Mouse (Mus musculus) adrenal gland, adult 18-20 months (tissue): ENCODE data around the gene Acvr1b. TPM values are rescaled to one million over a fixed set of nuclear protein-coding genes. Genes with fewer than 3 reads are reported as not detected.

Source experiments
- DNase-seq, 2 experiments: peaks; one replicate each; pipeline ENCODE4 v3.0.0; 2021 to 2022; ENCODE audit warnings: low spot score in 2 of 2
- total RNA-seq, 2 experiments: library from RNA; stranded (reverse); gene quantifications; 1 replicate in 1 of 2; 2 replicates in 1 of 2; pipeline ENCODE4 v1.2.3; 2021

Gene Acvr1b
- total RNA-seq, 2 experiments from 2014 or later, result 5.8 to 5.9 TPM

DNA sequence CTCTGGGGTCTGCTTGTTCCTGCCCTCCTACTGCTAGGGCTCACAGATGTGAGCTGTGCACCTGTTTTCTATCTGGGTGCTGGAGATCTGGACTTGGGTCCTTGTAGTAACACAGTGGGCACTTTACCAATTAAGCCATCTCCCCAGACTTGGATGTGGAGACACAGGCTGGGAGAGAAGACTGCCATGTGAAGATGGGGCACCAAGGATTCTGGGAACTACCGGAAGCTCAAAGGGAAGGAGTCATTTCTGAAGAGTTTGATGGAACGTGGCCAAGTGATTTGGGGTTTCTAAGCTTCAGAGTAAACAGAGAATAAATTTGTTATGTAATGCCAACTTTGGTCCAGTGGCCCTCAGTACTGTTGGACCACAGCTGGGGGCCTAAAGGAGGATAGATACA lies 1.9 kb upstream of the Acvr1b start:
- no peak for DNase-seq

DNA sequence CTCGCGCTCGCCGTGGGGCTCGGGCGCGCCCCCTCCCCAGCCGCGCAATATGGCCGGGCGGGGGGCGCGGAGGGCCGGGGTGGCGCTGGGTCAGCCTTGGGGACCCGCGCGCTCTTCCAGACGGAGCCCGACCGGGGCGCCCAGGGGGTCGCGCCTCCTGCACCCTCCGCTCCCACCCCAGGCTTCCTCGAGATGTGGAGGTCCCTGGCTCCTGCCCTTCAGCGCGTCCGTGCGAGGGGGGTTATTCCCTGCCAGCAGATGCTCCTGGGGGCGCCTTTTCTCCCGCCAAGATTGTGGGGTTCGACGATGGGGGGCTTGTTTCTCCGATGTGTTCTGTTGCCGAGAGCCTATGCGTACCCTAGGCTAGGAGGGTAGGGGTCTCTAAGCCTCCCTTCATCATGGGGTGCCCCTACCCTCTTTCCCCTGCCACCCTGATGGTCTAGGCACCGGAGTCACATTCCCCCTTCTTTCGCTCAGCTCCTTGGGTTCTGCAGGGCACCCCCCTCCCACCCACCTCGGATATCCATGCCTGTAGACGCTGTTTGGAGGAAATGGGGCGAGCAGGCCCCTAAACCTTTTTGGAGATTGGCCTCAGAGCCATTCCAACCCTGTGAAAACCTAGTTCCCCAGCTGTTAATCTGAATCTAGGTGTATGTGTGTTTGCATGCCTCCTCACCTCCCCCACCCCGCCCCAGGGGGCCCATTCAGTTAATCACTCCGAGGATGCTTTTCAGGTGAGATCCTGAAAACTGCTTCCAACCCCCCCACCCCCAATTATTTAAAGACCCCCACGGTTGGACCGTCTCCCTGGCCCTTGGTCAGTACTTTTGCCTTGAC lies 645 bp downstream of the Acvr1b start:
- DNase-seq, result peak in 1 of 2 experiments; percentile 45

DNA sequence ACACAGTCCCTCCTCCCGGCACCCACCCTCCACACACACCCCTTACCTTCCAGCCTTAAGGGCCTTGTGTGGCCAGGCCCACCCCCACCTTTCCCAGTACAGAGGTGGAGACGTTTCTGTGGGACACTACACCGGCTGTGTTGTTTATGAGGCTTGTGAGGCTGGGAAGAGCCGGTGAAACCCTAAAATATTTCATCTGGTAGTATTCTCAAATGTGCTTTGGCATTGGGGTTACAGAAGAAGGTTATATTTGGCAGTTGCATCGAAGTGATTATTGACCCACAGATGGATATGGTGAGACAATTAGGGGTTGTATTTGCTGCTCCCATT lies 1.2 kb downstream of the Acvr1b start:
- DNase-seq, result no peak

DNA sequence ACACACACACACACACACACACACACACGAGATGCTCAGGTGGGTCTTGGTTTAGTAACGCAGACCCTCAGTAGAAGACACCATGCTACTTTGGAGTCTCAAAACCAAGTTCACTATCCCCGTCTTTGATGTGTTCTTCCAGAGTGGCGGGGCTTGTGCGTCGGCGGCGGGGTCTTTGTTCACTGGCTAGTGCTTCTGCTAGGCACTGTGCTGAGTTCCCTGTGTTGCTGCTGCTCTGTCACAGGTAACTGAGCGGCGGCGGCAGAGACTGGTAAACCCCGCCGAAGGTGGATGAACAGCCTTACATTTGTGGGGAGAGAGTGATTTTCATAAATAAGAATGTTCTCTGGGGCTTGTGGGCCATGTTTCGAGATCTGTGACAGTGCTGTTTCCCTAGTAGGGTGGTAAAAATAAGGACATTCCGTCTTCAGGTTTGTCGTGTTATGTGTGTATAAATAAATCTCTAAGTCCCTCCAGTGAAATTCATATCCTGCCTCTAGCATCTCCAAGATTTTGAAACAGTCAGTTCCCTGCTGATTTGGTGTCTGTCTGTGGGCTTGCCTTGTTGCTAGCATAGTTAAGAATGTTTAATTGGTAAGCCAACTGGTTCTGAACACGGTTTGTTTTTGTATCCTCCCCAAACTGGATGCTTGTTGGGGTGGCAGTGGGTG lies 1.9 kb downstream of the Acvr1b start:
- DNase-seq, result no peak

GRCm38 (mm10) chr15:101176284-101176680 lies 2.4 kb downstream of the Acvr1b start:
- DNase-seq, result no peak

GRCm38 (mm10) chr15:101176795-101177691 lies 3.2 kb downstream of the Acvr1b start:
- DNase-seq, result no peak

- no peak for DNase-seq
Observed at GRCm38 (mm10) chr15:101180363-101181105, 6.7 kb downstream of the Acvr1b start.

- no peak for DNase-seq
Observed at GRCm38 (mm10) chr15:101181106-101181466, 7.2 kb downstream of the Acvr1b start.

- no peak for DNase-seq
Observed at GRCm38 (mm10) chr15:101181500-101181899, 7.6 kb downstream of the Acvr1b start.

DNA sequence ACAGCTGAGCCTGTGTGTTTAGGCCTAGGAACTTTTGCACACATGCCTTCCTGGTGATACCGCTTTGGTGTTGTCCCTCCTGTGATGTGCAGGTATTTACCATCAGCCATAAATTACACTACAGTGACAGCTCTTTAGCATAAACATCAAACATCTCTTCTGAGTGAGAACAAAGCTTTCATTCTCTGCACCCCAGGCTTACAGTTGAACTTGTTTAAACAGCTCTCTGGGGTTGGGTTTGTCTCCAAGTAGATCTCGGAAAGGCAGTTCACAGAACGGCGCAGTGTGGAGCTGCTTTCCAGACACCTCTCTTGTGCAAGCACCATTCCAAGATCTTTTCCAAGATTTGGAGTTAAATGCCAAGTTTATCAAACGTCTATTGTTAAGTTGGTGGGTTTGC lies 8.8 kb downstream of the Acvr1b start:
- DNase-seq, result no peak

DNA sequence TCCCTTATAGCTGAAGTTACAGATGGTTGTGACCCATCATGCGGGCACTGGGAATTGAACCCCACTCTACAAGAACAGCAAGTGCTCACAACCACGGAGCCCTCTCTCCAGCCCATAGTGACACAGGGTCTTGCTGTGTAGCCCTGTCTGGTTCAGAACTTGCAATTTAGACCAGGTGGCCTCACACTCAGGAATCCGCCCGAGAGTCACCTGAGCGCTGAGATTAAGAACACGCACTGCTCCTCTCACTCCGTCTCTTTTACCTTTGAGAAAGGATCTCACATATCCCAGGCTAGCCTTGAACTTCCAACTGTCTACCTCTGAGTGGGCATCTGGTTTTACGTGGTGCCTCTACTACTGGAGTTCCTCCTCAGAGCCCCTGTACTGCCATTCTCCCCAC lies 10.4 kb downstream of the Acvr1b start:
- no peak for DNase-seq

GRCm38 (mm10) chr15:101185549-101185948 lies 11.7 kb downstream of the Acvr1b start:
- no peak for DNase-seq

DNA sequence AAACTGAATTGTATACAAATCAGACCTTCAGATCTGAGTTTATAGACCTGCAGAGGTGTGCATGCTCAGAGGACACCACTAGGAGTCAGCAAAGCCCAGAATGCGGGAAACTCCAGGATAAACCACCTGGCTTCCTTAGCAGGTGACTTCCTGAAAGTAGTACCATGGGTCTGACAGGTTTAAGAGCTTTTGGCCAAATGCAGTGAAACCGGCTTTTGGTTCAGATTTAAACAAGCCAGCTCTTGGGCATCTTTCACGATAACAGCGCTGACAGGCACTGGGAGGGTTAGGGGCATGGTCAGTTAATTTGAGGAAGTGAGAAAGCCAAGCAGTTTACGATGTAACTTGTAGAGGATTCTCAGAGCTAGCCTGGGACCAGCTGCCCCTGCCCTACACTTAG lies 14.0 kb downstream of the Acvr1b start:
- no peak for DNase-seq

- DNase-seq, result no peak
Observed at GRCm38 (mm10) chr15:101189981-101190761, 16.3 kb downstream of the Acvr1b start.

DNA sequence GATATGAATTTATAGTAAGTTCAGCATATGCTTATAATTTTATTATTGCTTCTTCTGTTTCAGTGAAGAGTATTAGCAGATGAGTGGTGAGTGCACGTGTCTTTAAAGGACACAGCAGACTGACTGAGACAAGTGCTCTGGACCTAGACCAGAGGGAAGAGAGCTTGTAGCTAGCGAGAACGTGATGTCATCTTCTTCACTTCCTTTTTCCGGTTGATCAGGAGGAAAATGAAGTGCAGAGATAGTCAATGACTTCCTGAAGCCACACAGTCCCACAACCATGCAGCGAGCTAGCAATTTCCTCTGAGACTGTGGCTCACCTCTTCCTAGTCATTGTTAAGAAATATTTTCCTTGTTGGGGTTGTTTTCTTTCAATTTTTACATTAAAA lies 16.9 kb downstream of the Acvr1b start:
- no peak for DNase-seq

- DNase-seq, result peak; percentile 49 to 57
Observed at GRCm38 (mm10) chr15:101191459-101192259, 17.8 kb downstream of the Acvr1b start.

GRCm38 (mm10) chr15:101192260-101192640 lies 18.4 kb downstream of the Acvr1b start:
- DNase-seq, result no peak

GRCm38 (mm10) chr15:101192651-101193050 lies 18.8 kb downstream of the Acvr1b start:
- no peak for DNase-seq

DNA sequence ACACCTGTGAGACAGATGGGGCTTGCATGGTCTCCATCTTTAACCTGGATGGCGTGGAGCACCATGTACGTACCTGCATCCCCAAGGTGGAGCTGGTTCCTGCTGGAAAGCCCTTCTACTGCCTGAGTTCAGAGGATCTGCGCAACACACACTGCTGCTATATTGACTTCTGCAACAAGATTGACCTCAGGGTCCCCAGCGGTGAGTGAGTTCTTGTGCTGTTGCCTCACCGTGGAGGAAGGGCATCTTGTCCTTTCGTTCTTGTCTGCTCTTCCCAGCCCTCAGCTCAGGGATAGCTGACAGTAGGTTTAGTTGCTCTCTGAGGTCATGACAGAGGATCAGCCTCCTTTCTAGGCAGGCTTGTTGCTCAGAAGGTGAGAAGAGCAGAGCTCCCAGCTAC lies 20.1 kb downstream of the Acvr1b start:
- no peak for DNase-seq
